Mouse (Mus musculus) layer of hippocampus, postnatal 10 days (tissue): ENCODE measurements around the gene Ndst2. TPM values are rescaled to one million over a fixed set of nuclear protein-coding genes. Genes with fewer than 3 reads are reported as not detected.

Source experiments
- DNase-seq, 2 experiments: peaks; one replicate each; pipeline ENCODE4 v3.0.0; 2021; ENCODE audit warnings: low spot score in 2 of 2
- long read RNA-seq: library from polyadenylated mRNA; stranded (forward); transcript quantifications from one replicate; pipeline ENCODE4 v2.0.0, GENCODE M21; 2023
- total RNA-seq, 2 experiments: library from RNA; stranded (reverse); gene quantifications; 2 replicates each; pipeline ENCODE4 v1.2.3; 2021

The Ndst2 gene
- 10 to 100 TPM; 17.9 to 19.4 TPM for total RNA-seq
- long read RNA-seq, partial matches to known transcripts = 2 of 8 reads
- long read RNA-seq, other reads (novel, unspliced or antisense) = 5 of 8 reads

GRCm38 (mm10) chr14:20733952-20734774, at the start of gene Ndst2:
TSS of gene Ndst2 (minus strand) at chr14:20734562.
- peak; percentile 83 to 88 for DNase-seq

GRCm38 (mm10) chr14:20783526-20783925, 49.2 kb upstream of the Ndst2 start:
- no peak for DNase-seq

- DNase-seq = no peak
Measured at GRCm38 (mm10) chr14:20782860-20783259, 48.5 kb upstream of the Ndst2 start.

- no peak for DNase-seq
Measured at GRCm38 (mm10) chr14:20780217-20780616, 45.9 kb upstream of the Ndst2 start.

- DNase-seq = no peak
Measured at GRCm38 (mm10) chr14:20778496-20778895, 44.1 kb upstream of the Ndst2 start.

GRCm38 (mm10) chr14:20775661-20776060, 41.3 kb upstream of the Ndst2 start:
- DNase-seq = no peak

GRCm38 (mm10) chr14:20773410-20773809, 39.0 kb upstream of the Ndst2 start:
- no peak for DNase-seq

- DNase-seq = no peak
Measured at GRCm38 (mm10) chr14:20772808-20773207, 38.4 kb upstream of the Ndst2 start.

- no peak for DNase-seq
Measured at GRCm38 (mm10) chr14:20771941-20772340, 37.6 kb upstream of the Ndst2 start.

- DNase-seq = peak in 1 of 2 experiments; percentile 22
Measured at GRCm38 (mm10) chr14:20768581-20768980, 34.2 kb upstream of the Ndst2 start.

GRCm38 (mm10) chr14:20767936-20768335, 33.6 kb upstream of the Ndst2 start:
- DNase-seq = no peak

GRCm38 (mm10) chr14:20765642-20766258, 31.4 kb upstream of the Ndst2 start:
- peak; percentile 92 to 93 for DNase-seq

- DNase-seq = no peak
Measured at GRCm38 (mm10) chr14:20764942-20765341, 30.6 kb upstream of the Ndst2 start.

- DNase-seq = no peak
Measured at GRCm38 (mm10) chr14:20758768-20759435, 24.5 kb upstream of the Ndst2 start.

- DNase-seq = peak; percentile 36 to 44
Measured at GRCm38 (mm10) chr14:20757370-20757907, 23.1 kb upstream of the Ndst2 start.

GRCm38 (mm10) chr14:20753792-20754191, 19.4 kb upstream of the Ndst2 start:
- no peak for DNase-seq

GRCm38 (mm10) chr14:20750503-20750902, 16.1 kb upstream of the Ndst2 start:
- DNase-seq = no peak

- no peak for DNase-seq
Measured at GRCm38 (mm10) chr14:20749494-20750051, 15.2 kb upstream of the Ndst2 start.

GRCm38 (mm10) chr14:20748388-20748787, 14.0 kb upstream of the Ndst2 start:
- DNase-seq = no peak

GRCm38 (mm10) chr14:20746935-20747334, 12.6 kb upstream of the Ndst2 start:
- DNase-seq = no peak

- no peak for DNase-seq
Measured at GRCm38 (mm10) chr14:20743614-20744013, 9.3 kb upstream of the Ndst2 start.
